Mouse (Mus musculus) urinary bladder, postnatal 0 days (tissue): Measurements from ENCODE around the gene Ndrg2. TPM values are rescaled to one million over a fixed set of nuclear protein-coding genes. Genes with fewer than 3 reads are reported as not detected.

Experiments
- polyA plus RNA-seq: library from polyadenylated mRNA; unstranded; fragments of >200 nt; fragmentation: Nextera tagmentation; extraction: Ambion mirVana; gene quantifications from 2 replicates; pipeline ENCODE4 v1.2.1, GENCODE M21; 2015

Ndrg2 gene
- 402 and 463 TPM in 2 replicates for polyA plus RNA-seq

GRCm38 (mm10) chr14:51913960-51914762 is at the start of gene Ndrg2:
Gene Ndrg2, minus strand, starts transcription at chr14:51914158.

GRCm38 (mm10) chr14:51922571-51922865 is 8.6 kb upstream of the Ndrg2 start, which contains the start of gene Rnase13:
Gene Rnase13, minus strand, starts transcription at chr14:51922773.

GRCm38 (mm10) chr14:51918125-51918524 is 4.2 kb upstream of the Ndrg2 start, which contains the start of gene Tppp2:
Gene Tppp2, plus strand, starts transcription at chr14:51918425.

GRCm38 (mm10) chr14:51892191-51892939 is 21.6 kb downstream of the Ndrg2 start, which contains the start of gene Slc39a2:
Gene Slc39a2, plus strand, starts transcription at chr14:51892889.

GRCm38 (mm10) chr14:51884598-51885331 is 29.2 kb downstream of the Ndrg2 start, which contains the start of gene Mettl17:
Gene Mettl17, plus strand, starts transcription at chr14:51884842.

Other genes with a start within 250 kb of the Ndrg2 start
- not detected in 2 replicates for gene Gm17079, start 218.7 kb downstream of the Ndrg2 start, polyA plus RNA-seq
- gene Gm5800, start 197.0 kb downstream of the Ndrg2 start, polyA plus RNA-seq, result not detected in 2 replicates
- not detected in 2 replicates for gene Ang4, start 140.6 kb downstream of the Ndrg2 start, polyA plus RNA-seq
- not detected in 2 replicates for gene AY358078, start 114.1 kb downstream of the Ndrg2 start, polyA plus RNA-seq
- gene Ear6, start 60.5 kb downstream of the Ndrg2 start, polyA plus RNA-seq, result not detected in 2 replicates
- 21.3 and 24.1 TPM in 2 replicates for gene Mettl17, start 29.3 kb downstream of the Ndrg2 start, polyA plus RNA-seq
- gene Slc39a2, start 21.3 kb downstream of the Ndrg2 start, polyA plus RNA-seq, result 0.15 and 0.16 TPM in 2 replicates
- not detected in 2 replicates for gene Tppp2, start 4.3 kb upstream of the Ndrg2 start, polyA plus RNA-seq
- 0.36 and 0.43 TPM in 2 replicates for gene Rnase13, start 8.6 kb upstream of the Ndrg2 start, polyA plus RNA-seq
- gene Arhgef40, start 70.6 kb upstream of the Ndrg2 start, polyA plus RNA-seq, result 39.6 and 42.7 TPM in 2 replicates
- 0.26 and 0.52 TPM in 2 replicates for gene Tmem253, start 101.5 kb upstream of the Ndrg2 start, polyA plus RNA-seq
- gene Zfp219, start 106.6 kb upstream of the Ndrg2 start, polyA plus RNA-seq, result 17.9 and 18.7 TPM in 2 replicates
- not detected in 2 replicates for gene Olfr221, start 128.3 kb upstream of the Ndrg2 start, polyA plus RNA-seq
- gene Hnrnpc, start 189.9 kb upstream of the Ndrg2 start, polyA plus RNA-seq, result 147 and 186 TPM in 2 replicates
- gene Rpgrip1, start 196.5 kb upstream of the Ndrg2 start, polyA plus RNA-seq, result 24.1 and 25.7 TPM in 2 replicates